Mouse (Mus musculus) left cerebral cortex, adult 2 months (tissue): ENCODE results near the gene Mcidas. TPM values are rescaled to one million over a fixed set of nuclear protein-coding genes. Genes with fewer than 3 reads are reported as not detected.
A peak's percentile ranks its signal among the peaks of the same experiment; 100 is the strongest.

Experiments
- DNase-seq, 2 experiments: peaks; one replicate each; pipeline ENCODE4 v3.0.0; 2021 to 2022; ENCODE audit warnings: low spot score in 2 of 2, mixed read lengths in 1 of 2; ENCODE audit errors: extremely low spot score in 1 of 2
- H3K27ac ChIP-seq: fragments of 200-600 bp; 2 replicates; pipeline ENCODE4 v1.8.1; 2022
- H3K4me3 ChIP-seq: fragments of 200-600 bp; 2 replicates; pipeline ENCODE4 v1.8.1; 2022
- CTCF ChIP-seq: fragments of 200-600 bp; IDR thresholded peaks from 2 replicates; pipeline ENCODE4 v1.8.1; 2022; ENCODE audit warnings: antibody characterized with exemption, mild to moderate bottlenecking, moderate library complexity
- intact Hi-C: fragments of 180-260 bp; cut with DNase I; formaldehyde crosslinking; loops from one replicate; pipeline ENCODE4 v1.15.1; 2025
- microRNA-seq, 2 experiments: library from miRNA; unstranded; fragments of <30 nt; microRNA quantifications; one replicate each; pipeline ENCODE4 v1.2.0; 2021
- total RNA-seq, 2 experiments: library from RNA; stranded (reverse); gene quantifications; 2 replicates each; pipeline ENCODE4 v1.2.3; 2021

The Mcidas gene
- total RNA-seq, 2 experiments from 2014 or later = 0.36 to 0.37 TPM

DNA sequence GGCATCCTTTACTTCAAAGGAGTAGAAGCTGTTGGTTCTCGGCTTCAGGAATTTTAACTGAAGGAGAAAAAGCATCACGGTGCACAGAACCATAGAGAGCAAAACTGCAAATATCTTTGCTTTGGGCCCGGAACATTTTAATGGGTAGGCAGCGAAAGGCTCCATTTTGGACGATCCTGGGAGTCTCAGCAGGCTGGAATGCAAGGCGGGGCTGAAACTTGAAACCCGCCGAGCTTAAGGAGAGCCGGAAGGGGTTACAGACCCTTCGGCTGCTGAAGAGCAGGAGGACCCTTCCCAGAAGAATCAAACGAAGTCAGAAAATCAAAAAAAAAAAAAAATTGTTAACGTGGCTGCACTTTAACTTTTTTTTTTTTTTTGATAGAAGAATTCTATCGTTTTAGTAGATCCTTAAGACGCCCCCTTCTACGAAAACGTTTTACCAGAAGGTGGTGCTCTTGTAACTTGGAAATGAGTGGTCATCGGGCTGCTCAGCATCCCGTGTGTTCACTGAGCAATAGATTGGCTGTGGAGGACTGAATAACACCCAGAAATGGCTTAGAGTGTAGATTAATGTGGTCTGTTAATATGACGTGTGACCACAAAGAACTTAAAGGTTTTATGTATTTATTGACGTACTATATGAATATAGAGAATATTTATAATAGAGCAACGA is 52.7 kb downstream of the Mcidas start, which contains the start of gene Gpx8:
Gene Gpx8, minus strand, starts transcription at position 200 of the 673 bp plus-strand sequence.
- intact Hi-C loops = loop anchor here (1.0 to 10.0 kb wide), 4 partner anchors 92 to 628 kb away; partner anchors contain the start of gene Snx18
- peak; percentile 61 for TF ChIP-seq CTCF
- Histone ChIP-seq H3K4me3 (peak within 1 kb of the TSS; percentile 49), H3K27ac (no peak within 1 kb of the TSS)
- DNase-seq = peak; percentile 18 to 36

DNA sequence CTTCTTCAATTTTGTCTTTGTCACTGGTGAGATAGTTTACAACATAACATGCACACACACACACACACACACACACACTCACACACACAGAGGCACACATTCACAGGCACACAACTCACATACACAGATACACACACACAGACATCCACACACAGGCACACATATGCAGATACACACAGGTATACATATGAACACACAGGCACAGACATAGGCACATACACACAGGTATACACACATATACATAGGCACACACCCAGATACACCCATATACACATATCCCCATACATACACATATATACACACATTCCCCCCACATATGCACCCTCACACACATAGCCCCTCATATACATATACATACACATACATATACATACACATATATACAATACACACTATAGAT is 53.4 kb downstream of the Mcidas start:
- DNase-seq = no peak
- no peak overlapping the region for H3K4me3 ChIP-seq
- intact Hi-C loops = loop anchor here (2.0 to 10.0 kb wide), 3 partner anchors 92 to 628 kb away; partner anchors contain the start of gene Snx18
- TF ChIP-seq CTCF = no peak
- H3K27ac ChIP-seq = no peak overlapping the region

DNA sequence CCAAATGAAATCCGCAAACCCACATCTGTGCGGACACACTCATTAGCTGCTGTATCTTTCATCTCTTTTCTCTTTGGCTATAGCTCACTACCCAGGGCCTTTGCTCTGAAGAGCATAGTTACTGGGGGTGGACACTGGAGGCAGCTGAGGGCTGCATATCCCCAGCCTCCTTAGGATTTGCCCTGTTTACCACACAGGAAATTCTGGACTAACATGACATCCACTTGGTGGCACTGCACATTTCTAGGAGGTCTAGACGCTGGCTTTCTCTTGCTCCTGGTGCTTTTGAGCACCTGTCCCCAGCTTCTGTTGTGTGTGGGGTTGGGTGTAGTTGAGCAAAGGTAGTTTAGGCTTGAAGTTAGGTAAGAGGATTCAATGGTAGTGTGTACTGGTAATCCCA is 54.0 kb downstream of the Mcidas start:
- intact Hi-C loops = loop anchor here (2.0 to 10.0 kb wide), 4 partner anchors 91 to 627 kb away; partner anchors contain the start of gene Snx18
- no peak for DNase-seq
- Histone ChIP-seq H3K4me3 (no peak overlapping the region), H3K27ac (no peak overlapping the region)
- TF ChIP-seq CTCF = no peak; the same call in 1 of the 2 replicates

Small RNAs within 50 kb of the gene (microRNA-seq; reads per million reads assigned to microRNA genes)
- gene Mir449a (19.5 to 28.2 reads per million in 2 experiments), gene Mir449b (0 reads per million in 2 experiments), gene Mir449c (0 reads per million in 2 experiments)

Other genes starting within 250 kb of the Mcidas start
- 10 to 100 TPM; 26.8 to 27.4 TPM for gene Plpp1, start 193.1 kb upstream of the Mcidas start, total RNA-seq
- gene Mtrex, start 66.4 kb upstream of the Mcidas start, total RNA-seq = 10 to 100 TPM; 46.0 to 47.3 TPM
- gene Dhx29, start 66.4 kb upstream of the Mcidas start, total RNA-seq = 10 to 100 TPM; 19.1 to 22.0 TPM
- 1 to 10 TPM; 1.5 to 2.0 TPM for gene Ccno, start 6.0 kb upstream of the Mcidas start, total RNA-seq
- gene Cdc20b, start 41.3 kb downstream of the Mcidas start, total RNA-seq = under 1 TPM in 1 of 2 experiments, not detected in 1; 0.29 TPM
- gene Gpx8, start 52.6 kb downstream of the Mcidas start, total RNA-seq = 1 to 10 TPM; 8.1 to 8.5 TPM
- gene Gzma, start 107.1 kb downstream of the Mcidas start, total RNA-seq = not detected
- gene Esm1, start 215.8 kb downstream of the Mcidas start, total RNA-seq = under 1 TPM in 1 of 2 experiments, not detected in 1; 0.16 TPM
- under 1 TPM; 0.26 to 0.27 TPM for gene Gzmk, start 232.1 kb downstream of the Mcidas start, total RNA-seq